Mouse (Mus musculus): ENCODE data around the gene Cyp2g1. TPM values are rescaled to one million over a fixed set of nuclear protein-coding genes. Genes with fewer than 3 reads are reported as not detected.
"Not testable (repeated sequence)": the region's sequence is repeated elsewhere in the genome, so short reads cannot be mapped to it uniquely, and the experiment has no call there.

Gene Cyp2g1
- polyA plus RNA-seq, 1 experiment from 2014 or later = not detected

GRCm38 (mm10) chr7:26780510-26780909 lies 28.2 kb upstream of the Cyp2g1 start:
- WGBS = 14% methylated on average over 11 of the region's 11 CpGs
- H3K4me1 ChIP-seq (replicated peaks; ENCODE audit: control insufficient read depth, insufficient read depth, low read length) = no peaks in the 10 kb centered on the region
- no peak overlapping the region for H3K4me3 ChIP-seq (ENCODE audit: low read depth, low read length)
- no peaks in the 10 kb centered on the region for H3K9me3 ChIP-seq (ENCODE audit: control insufficient read depth, low read length)
- ATAC-seq (replicated peaks; ENCODE audit: low FRiP score) (no peak), DNase-seq (ENCODE audit: low spot score) (no peak)
- no peak overlapping the region for H3K27ac ChIP-seq (ENCODE audit: low read depth, low read length)
- H3K4me2 ChIP-seq = no peak overlapping the region
- no peaks in the 10 kb centered on the region for H3K27me3 ChIP-seq (replicated peaks; ENCODE audit: control insufficient read depth, insufficient read depth, low read length)
- no peak overlapping the region for H3K9ac ChIP-seq (ENCODE audit: low read depth, low read length)
- no peaks in the 10 kb centered on the region for H3K36me3 ChIP-seq (ENCODE audit: control insufficient read depth, insufficient read depth, low read length)

- no peak overlapping the region for H3K4me2 ChIP-seq
- WGBS = 26% methylated on average over 8 of the region's 8 CpGs
- no peaks in the 10 kb centered on the region for H3K27me3 ChIP-seq (replicated peaks; ENCODE audit: control insufficient read depth, insufficient read depth, low read length)
- H3K4me3 ChIP-seq (ENCODE audit: low read depth, low read length) = no peak overlapping the region
- DNase-seq (ENCODE audit: low spot score) (no peak), ATAC-seq (replicated peaks; ENCODE audit: low FRiP score) (0 out of 2 replicates have a peak, but pooled peaks have one; percentile 23)
- H3K4me1 ChIP-seq (replicated peaks; ENCODE audit: control insufficient read depth, insufficient read depth, low read length) = no peaks in the 10 kb centered on the region
- no peak overlapping the region for H3K27ac ChIP-seq (ENCODE audit: low read depth, low read length)
- H3K9me3 ChIP-seq (ENCODE audit: control insufficient read depth, low read length) = no peaks in the 10 kb centered on the region
- no peak overlapping the region for H3K9ac ChIP-seq (ENCODE audit: low read depth, low read length)
- H3K36me3 ChIP-seq (ENCODE audit: control insufficient read depth, insufficient read depth, low read length) = no peaks in the 10 kb centered on the region
Measured at GRCm38 (mm10) chr7:26780998-26781766, 27.5 kb upstream of the Cyp2g1 start.

- WGBS = 26% methylated on average over 7 of the region's 8 CpGs
- H3K27me3 ChIP-seq (replicated peaks; ENCODE audit: control insufficient read depth, insufficient read depth, low read length) = no peaks in the 10 kb centered on the region
- no peak overlapping the region for H3K4me2 ChIP-seq
- DNase-seq (ENCODE audit: low spot score) (no peak), ATAC-seq (replicated peaks; ENCODE audit: low FRiP score) (0 out of 2 replicates have a peak, but pooled peaks have one; percentile 23)
- no peaks in the 10 kb centered on the region for H3K4me1 ChIP-seq (replicated peaks; ENCODE audit: control insufficient read depth, insufficient read depth, low read length)
- H3K27ac ChIP-seq (ENCODE audit: low read depth, low read length) = no peak overlapping the region
- no peaks in the 10 kb centered on the region for H3K9me3 ChIP-seq (ENCODE audit: control insufficient read depth, low read length)
- no peaks in the 10 kb centered on the region for H3K36me3 ChIP-seq (ENCODE audit: control insufficient read depth, insufficient read depth, low read length)
- H3K9ac ChIP-seq (ENCODE audit: low read depth, low read length) = no peak overlapping the region
- H3K4me3 ChIP-seq (ENCODE audit: low read depth, low read length) = no peak overlapping the region
Measured at GRCm38 (mm10) chr7:26781767-26782131, 26.9 kb upstream of the Cyp2g1 start.

GRCm38 (mm10) chr7:26783163-26783562 lies 25.5 kb upstream of the Cyp2g1 start:
- H3K4me2 ChIP-seq = no peak overlapping the region
- WGBS = 60% methylated on average over 5 of the region's 5 CpGs

GRCm38 (mm10) chr7:26786013-26786412 lies 22.7 kb upstream of the Cyp2g1 start:
- not testable (repeated sequence) for H3K4me3 ChIP-seq (ENCODE audit: low read depth, low read length); DNase-seq (ENCODE audit: low spot score); ATAC-seq (replicated peaks; ENCODE audit: low FRiP score); H3K4me2 ChIP-seq; H3K27ac ChIP-seq (ENCODE audit: low read depth, low read length); H3K36me3 ChIP-seq (ENCODE audit: control insufficient read depth, insufficient read depth, low read length); H3K9ac ChIP-seq (ENCODE audit: low read depth, low read length); H3K27me3 ChIP-seq (replicated peaks; ENCODE audit: control insufficient read depth, insufficient read depth, low read length); H3K9me3 ChIP-seq (ENCODE audit: control insufficient read depth, low read length); H3K4me1 ChIP-seq (replicated peaks; ENCODE audit: control insufficient read depth, insufficient read depth, low read length)
- 50% methylated on average over 1 of the region's 1 CpGs for WGBS

More at GRCm38 (mm10) chr7:26783163-26783562, 25.5 kb upstream of the Cyp2g1 start:
- no peak overlapping the region for H3K9ac ChIP-seq (ENCODE audit: low read depth, low read length)
- no peak overlapping the region for H3K27ac ChIP-seq (ENCODE audit: low read depth, low read length)
- no peaks in the 10 kb centered on the region for H3K4me1 ChIP-seq (replicated peaks; ENCODE audit: control insufficient read depth, insufficient read depth, low read length)
- H3K4me3 ChIP-seq (ENCODE audit: low read depth, low read length) = no peak overlapping the region
- no peaks in the 10 kb centered on the region for H3K27me3 ChIP-seq (replicated peaks; ENCODE audit: control insufficient read depth, insufficient read depth, low read length)
- DNase-seq (ENCODE audit: low spot score) (no peak), ATAC-seq (replicated peaks; ENCODE audit: low FRiP score) (no peak)
- H3K36me3 ChIP-seq (ENCODE audit: control insufficient read depth, insufficient read depth, low read length) = no peaks in the 10 kb centered on the region
- H3K9me3 ChIP-seq (ENCODE audit: control insufficient read depth, low read length) = no peaks in the 10 kb centered on the region

GRCm38 (mm10) chr7:26789984-26790383 lies 18.7 kb upstream of the Cyp2g1 start:
- Histone ChIP-seq H3K4me2 (no peak overlapping the region), H3K4me3 (ENCODE audit: low read depth, low read length) (no peak overlapping the region), H3K27ac (ENCODE audit: low read depth, low read length) (no peak overlapping the region), H3K9me3 (ENCODE audit: control insufficient read depth, low read length) (no peaks in the 10 kb centered on the region), H3K27me3 (replicated peaks; ENCODE audit: control insufficient read depth, insufficient read depth, low read length) (no peaks in the 10 kb centered on the region), H3K9ac (ENCODE audit: low read depth, low read length) (no peak overlapping the region), H3K4me1 (replicated peaks; ENCODE audit: control insufficient read depth, insufficient read depth, low read length) (no peaks in the 10 kb centered on the region), H3K36me3 (ENCODE audit: control insufficient read depth, insufficient read depth, low read length) (no peaks in the 10 kb centered on the region)
- ATAC-seq (replicated peaks; ENCODE audit: low FRiP score) (no peak), DNase-seq (ENCODE audit: low spot score) (no peak)
- WGBS = 66% methylated on average over 6 of the region's 6 CpGs

- no peak for ATAC-seq (replicated peaks; ENCODE audit: low FRiP score)
- no peaks in the 10 kb centered on the region for H3K36me3 ChIP-seq (ENCODE audit: control insufficient read depth, insufficient read depth, low read length)
- no peak overlapping the region for H3K27ac ChIP-seq (ENCODE audit: low read depth, low read length)
Measured at GRCm38 (mm10) chr7:26800104-26800503, 8.6 kb upstream of the Cyp2g1 start.

GRCm38 (mm10) chr7:26800996-26801395 lies 7.7 kb upstream of the Cyp2g1 start:
- H3K27ac ChIP-seq (ENCODE audit: low read depth, low read length) = no peak overlapping the region
- H3K9ac ChIP-seq (ENCODE audit: low read depth, low read length) = no peak overlapping the region
- ATAC-seq (replicated peaks; ENCODE audit: low FRiP score) (no peak), DNase-seq (ENCODE audit: low spot score) (no peak)
- no peak overlapping the region for H3K4me3 ChIP-seq (ENCODE audit: low read depth, low read length)
- H3K27me3 ChIP-seq (replicated peaks; ENCODE audit: control insufficient read depth, insufficient read depth, low read length) = no peaks in the 10 kb centered on the region
- no peaks in the 10 kb centered on the region for H3K9me3 ChIP-seq (ENCODE audit: control insufficient read depth, low read length)
- no peak overlapping the region for H3K4me2 ChIP-seq
- WGBS = 83% methylated on average over 1 of the region's 1 CpGs
- H3K4me1 ChIP-seq (replicated peaks; ENCODE audit: control insufficient read depth, insufficient read depth, low read length) = no peaks in the 10 kb centered on the region
- no peaks in the 10 kb centered on the region for H3K36me3 ChIP-seq (ENCODE audit: control insufficient read depth, insufficient read depth, low read length)

More at GRCm38 (mm10) chr7:26800104-26800503, 8.6 kb upstream of the Cyp2g1 start:
- H3K4me1 ChIP-seq (replicated peaks; ENCODE audit: control insufficient read depth, insufficient read depth, low read length) = no peaks in the 10 kb centered on the region
- H3K4me3 ChIP-seq (ENCODE audit: low read depth, low read length) = no peak overlapping the region
- H3K27me3 ChIP-seq (replicated peaks; ENCODE audit: control insufficient read depth, insufficient read depth, low read length) = no peaks in the 10 kb centered on the region
- no peak overlapping the region for H3K9ac ChIP-seq (ENCODE audit: low read depth, low read length)
- DNase-seq (ENCODE audit: low spot score) = no peak
- H3K4me2 ChIP-seq = no peak overlapping the region
- H3K9me3 ChIP-seq (ENCODE audit: control insufficient read depth, low read length) = no peaks in the 10 kb centered on the region

Measured in liver, embryonic 11.5 days (tissue).